Mouse (Mus musculus) hindbrain, embryonic 16.5 days (tissue): ENCODE data around the gene Cntn2. TPM values are rescaled to one million over a fixed set of nuclear protein-coding genes. Genes with fewer than 3 reads are reported as not detected.

Experiments
- ATAC-seq: fragments of 200-750 bp; cut with Nextera tagmentation; 2 replicates; pipeline ENCODE4 v1.8.0; 2017; ENCODE audit warnings: moderate TSS enrichment, moderate library complexity
- H3K27ac ChIP-seq: fragments of 300-500 bp; sonication (generic); 2 replicates; pipeline ENCODE4 v1.5.1; 2014; ENCODE audit warnings: low read depth, mild to moderate bottlenecking, control low read depth, low read length, moderate library complexity
- H3K27me3 ChIP-seq: fragments of 300-500 bp; sonication (generic); replicated peaks from 2 replicates; pipeline ENCODE4 v1.6.1; 2014; ENCODE audit warnings: low read length; ENCODE audit not compliant: control insufficient read depth, insufficient read depth
- H3K36me3 ChIP-seq: fragments of 300-500 bp; sonication (generic); 2 replicates; pipeline ENCODE4 v1.6.1; 2014; ENCODE audit warnings: mild to moderate bottlenecking, low read length, moderate library complexity, mixed read lengths; ENCODE audit not compliant: control insufficient read depth, insufficient read depth
- H3K4me1 ChIP-seq: fragments of 300-500 bp; sonication (generic); 2 replicates; pipeline ENCODE4 v1.6.1; 2014; ENCODE audit warnings: low read depth, low read length; ENCODE audit not compliant: control insufficient read depth, insufficient read depth
- H3K4me2 ChIP-seq: fragments of 300-500 bp; sonication (generic); 2 replicates; pipeline ENCODE4 v1.6.1; 2014; ENCODE audit warnings: mild to moderate bottlenecking, low read length, control low read depth, moderate library complexity
- H3K4me3 ChIP-seq: fragments of 300-500 bp; sonication (generic); 2 replicates; pipeline ENCODE4 v1.5.1; 2014; ENCODE audit warnings: mild to moderate bottlenecking, low read length, control low read depth, moderate library complexity
- H3K9ac ChIP-seq: fragments of 300-500 bp; sonication (generic); 2 replicates; pipeline ENCODE4 v1.6.1; 2014; ENCODE audit warnings: low read depth, mild to moderate bottlenecking, control low read depth, low read length, moderate library complexity
- H3K9me3 ChIP-seq: fragments of 300-500 bp; sonication (generic); 2 replicates; pipeline ENCODE4 v1.6.1; 2014; ENCODE audit warnings: mild to moderate bottlenecking, low read length, moderate library complexity; ENCODE audit not compliant: control insufficient read depth
- WGBS: fragments of 180-500 bp; shearing (Covaris S2); extraction: QIAGEN DNeasy Blood & Tissue Kit; methylation state at CpG from one replicate; pipeline ENCODE4 v1.1.7; 2014; 5-methylcytosine and 5-hydroxymethylcytosine counted together
- polyA plus RNA-seq: library from polyadenylated mRNA; unstranded; fragments of >200 nt; fragmentation: Nextera tagmentation; extraction: Ambion mirVana; gene quantifications from 2 replicates; pipeline ENCODE4 v1.2.1, GENCODE M21; 2015

The Cntn2 gene
- polyA plus RNA-seq, 1 experiment from 2014 or later: 24.3 TPM

GRCm38 (mm10) chr1:132523920-132524319, 19.1 kb downstream of the Cntn2 start:
- no peak for ATAC-seq
- H3K4me1 ChIP-seq: peaks cover 7% of the 10 kb centered on the region
- H3K27ac ChIP-seq: no peak overlapping the region
- no peaks in the 10 kb centered on the region for H3K27me3 ChIP-seq
- H3K4me3 ChIP-seq: no peak overlapping the region
- H3K36me3 ChIP-seq: peaks cover 19% of the 10 kb centered on the region
- no peak overlapping the region for H3K4me2 ChIP-seq
- no peak overlapping the region for H3K9ac ChIP-seq
- no peaks in the 10 kb centered on the region for H3K9me3 ChIP-seq
- WGBS: 32% methylated on average over 4 of the region's 4 CpGs

GRCm38 (mm10) chr1:132523048-132523447, 20.0 kb downstream of the Cntn2 start:
- Histone ChIP-seq H3K4me3 (no peak overlapping the region), H3K9me3 (no peaks in the 10 kb centered on the region), H3K4me2 (no peak overlapping the region), H3K4me1 (peaks cover 7% of the 10 kb centered on the region), H3K27ac (no peak overlapping the region), H3K27me3 (no peaks in the 10 kb centered on the region), H3K36me3 (peaks cover 19% of the 10 kb centered on the region), H3K9ac (no peak overlapping the region)
- no peak for ATAC-seq
- WGBS: 69% methylated on average over 8 of the region's 8 CpGs

DNA sequence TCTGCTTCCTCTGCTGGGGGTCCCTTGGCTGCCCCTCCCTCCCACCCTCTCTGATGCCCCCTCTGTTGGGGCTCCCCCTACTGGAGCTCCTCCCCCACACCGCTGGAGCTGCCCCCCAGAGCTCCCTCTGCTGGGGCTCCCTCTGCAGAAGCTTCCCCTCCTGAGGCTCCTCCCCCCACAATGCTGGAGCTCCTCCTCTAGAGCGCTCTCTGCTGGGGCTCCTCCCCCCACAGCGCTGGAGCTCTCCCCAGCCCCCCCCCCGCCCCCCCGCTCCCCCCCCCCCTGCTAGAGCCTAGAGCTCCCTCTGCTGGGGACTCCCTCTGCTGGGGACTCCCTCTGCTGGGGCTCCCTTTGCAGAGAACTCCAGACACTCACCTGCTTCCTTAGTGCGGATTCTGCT, 22.3 kb downstream of the Cntn2 start:
- 33% methylated on average over 2 of the region's 6 CpGs for WGBS
- no peak overlapping the region for H3K4me2 ChIP-seq
- H3K9me3 ChIP-seq: no peaks in the 10 kb centered on the region
- no peaks in the 10 kb centered on the region for H3K27me3 ChIP-seq
- no peak overlapping the region for H3K27ac ChIP-seq
- peaks cover 3% of the 10 kb centered on the region for H3K4me1 ChIP-seq
- peaks cover 19% of the 10 kb centered on the region for H3K36me3 ChIP-seq
- no peak for ATAC-seq
- no peak overlapping the region for H3K9ac ChIP-seq
- no peak overlapping the region for H3K4me3 ChIP-seq

DNA sequence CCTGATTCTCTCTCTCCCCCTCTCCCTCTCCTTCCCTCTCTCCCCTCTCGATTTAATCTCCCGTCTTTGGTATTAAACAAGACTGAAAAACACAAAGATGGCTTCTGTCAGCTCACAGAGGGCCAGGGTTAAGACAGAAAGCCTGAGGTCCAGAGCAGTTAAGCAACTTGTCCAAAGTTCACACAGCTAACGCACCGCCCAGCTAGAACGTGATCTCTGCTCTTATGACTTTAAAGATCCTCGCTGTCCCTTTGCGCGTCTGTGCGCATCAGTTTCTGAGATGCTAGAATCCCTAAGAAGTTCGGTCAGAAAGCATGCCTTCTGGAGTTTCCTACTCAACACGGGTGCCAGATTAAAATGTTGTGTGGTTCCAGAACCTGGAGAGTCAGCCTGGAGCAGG, 23.3 kb downstream of the Cntn2 start:
- WGBS: 92% methylated on average over 11 of the region's 11 CpGs
- peaks cover 26% of the 10 kb centered on the region for H3K36me3 ChIP-seq

DNA sequence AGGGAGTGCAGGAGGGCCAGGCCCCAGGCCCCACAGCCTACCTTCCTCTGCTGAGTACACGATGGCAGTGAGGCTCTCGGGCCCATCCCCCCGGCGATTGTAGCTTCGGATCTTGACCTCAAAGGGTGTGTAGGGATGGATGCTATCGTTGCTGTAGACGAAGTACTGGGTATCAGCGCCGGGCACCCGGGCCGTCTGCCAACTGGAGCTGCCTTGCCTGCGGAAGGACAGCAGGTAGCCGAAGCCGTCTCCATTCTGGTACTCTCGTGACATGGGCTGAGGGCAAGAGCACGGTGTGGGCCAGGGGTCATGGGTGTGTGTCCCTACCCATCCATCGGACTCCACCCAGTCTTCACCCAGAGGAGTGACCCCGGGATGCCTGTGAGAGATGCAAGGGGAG, 24.4 kb downstream of the Cntn2 start:
- Histone ChIP-seq H3K4me2 (no peak overlapping the region), H3K4me3 (no peak overlapping the region), H3K36me3 (peaks cover 26% of the 10 kb centered on the region), H3K27me3 (no peaks in the 10 kb centered on the region), H3K9ac (no peak overlapping the region), H3K9me3 (no peaks in the 10 kb centered on the region), H3K27ac (no peak overlapping the region), H3K4me1 (no peaks in the 10 kb centered on the region)
- no peak for ATAC-seq
- WGBS: 78% methylated on average over 18 of the region's 18 CpGs

More for the DNA sequence above, 23.3 kb downstream of the Cntn2 start:
- ATAC-seq: no peak
- no peak overlapping the region for H3K9ac ChIP-seq
- H3K27me3 ChIP-seq: no peaks in the 10 kb centered on the region
- H3K4me3 ChIP-seq: no peak overlapping the region
- no peaks in the 10 kb centered on the region for H3K4me1 ChIP-seq
- no peak overlapping the region for H3K4me2 ChIP-seq
- H3K27ac ChIP-seq: no peak overlapping the region
- no peaks in the 10 kb centered on the region for H3K9me3 ChIP-seq

DNA sequence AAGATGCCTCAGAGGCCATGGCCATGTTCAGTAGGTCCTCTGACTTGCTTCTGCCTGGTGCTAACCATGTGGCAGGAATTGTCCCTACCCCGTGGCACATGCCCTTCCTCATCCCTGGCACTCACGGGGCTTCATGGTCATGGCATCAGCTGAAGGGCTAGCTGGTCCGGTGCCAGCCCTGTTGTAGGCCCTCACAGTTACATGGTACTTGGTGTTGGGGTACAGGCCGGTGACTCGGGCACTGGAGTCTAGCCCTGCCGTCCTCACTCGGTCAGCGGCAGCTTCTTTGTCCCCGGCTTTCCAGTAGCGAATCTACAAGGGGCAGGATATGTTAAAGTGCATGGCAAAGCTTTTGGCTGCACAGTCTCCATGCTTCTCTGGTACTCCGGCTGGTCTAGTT, 26.3 kb downstream of the Cntn2 start:
- H3K9ac ChIP-seq: no peak overlapping the region
- 89% methylated on average over 11 of the region's 11 CpGs for WGBS
- no peaks in the 10 kb centered on the region for H3K9me3 ChIP-seq
- H3K4me3 ChIP-seq: no peak overlapping the region
- ATAC-seq: no peak
- H3K27ac ChIP-seq: no peak overlapping the region
- peaks cover 16% of the 10 kb centered on the region for H3K36me3 ChIP-seq
- H3K4me2 ChIP-seq: no peak overlapping the region
- H3K4me1 ChIP-seq: no peaks in the 10 kb centered on the region
- no peaks in the 10 kb centered on the region for H3K27me3 ChIP-seq

DNA sequence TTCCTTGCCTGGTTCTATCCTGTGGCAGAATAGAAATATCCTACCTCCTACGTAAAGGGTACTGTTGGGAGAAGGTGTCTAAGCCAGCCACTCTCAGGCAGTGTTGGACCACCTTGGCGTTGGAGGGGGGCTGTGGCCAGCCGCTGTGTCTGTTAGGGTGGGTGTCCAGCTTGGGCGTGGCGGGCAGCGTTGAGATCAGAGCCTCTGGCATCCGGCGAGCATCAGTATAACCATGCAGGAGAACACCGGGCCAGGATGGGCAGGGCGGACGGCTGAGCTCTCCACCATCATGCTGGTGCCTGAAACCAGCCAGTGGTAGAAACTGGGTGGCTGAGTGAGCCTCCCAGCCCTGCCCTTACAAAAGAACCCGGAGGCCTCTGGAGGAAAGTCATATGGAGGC, 27.7 kb downstream of the Cntn2 start:
- no peak for ATAC-seq
- Histone ChIP-seq H3K4me1 (0 out of 2 replicates have a peak, but pooled peaks cover 2% of the 10 kb centered on the region), H3K4me2 (no peak overlapping the region), H3K9me3 (no peaks in the 10 kb centered on the region), H3K27ac (no peak overlapping the region), H3K36me3 (peaks cover 9% of the 10 kb centered on the region), H3K9ac (no peak overlapping the region), H3K4me3 (no peak overlapping the region), H3K27me3 (no peaks in the 10 kb centered on the region)
- WGBS: 87% methylated on average over 12 of the region's 12 CpGs

GRCm38 (mm10) chr1:132512106-132512505, 30.9 kb downstream of the Cntn2 start:
- 76% methylated on average over 8 of the region's 8 CpGs for WGBS
- H3K4me1 ChIP-seq: 0 out of 2 replicates have a peak, but pooled peaks cover 2% of the 10 kb centered on the region
- no peak overlapping the region for H3K27ac ChIP-seq
- H3K4me3 ChIP-seq: no peak overlapping the region
- no peak overlapping the region for H3K9ac ChIP-seq
- H3K9me3 ChIP-seq: no peaks in the 10 kb centered on the region
- H3K4me2 ChIP-seq: no peak overlapping the region
- H3K36me3 ChIP-seq: peaks cover 13% of the 10 kb centered on the region
- no peaks in the 10 kb centered on the region for H3K27me3 ChIP-seq
- no peak for ATAC-seq

GRCm38 (mm10) chr1:132511521-132511920, 31.5 kb downstream of the Cntn2 start:
- Histone ChIP-seq H3K27ac (peak overlapping the region; percentile 57), H3K4me3 (no peak overlapping the region), H3K36me3 (peaks cover 10% of the 10 kb centered on the region), H3K27me3 (no peaks in the 10 kb centered on the region), H3K4me2 (no peak overlapping the region), H3K9ac (peak overlapping the region; percentile 13; the same call in 1 of the 2 replicates), H3K9me3 (no peaks in the 10 kb centered on the region), H3K4me1 (0 out of 2 replicates have a peak, but pooled peaks cover 2% of the 10 kb centered on the region)
- peak; percentile 46 for ATAC-seq
- WGBS: 40% methylated on average over 8 of the region's 8 CpGs

DNA sequence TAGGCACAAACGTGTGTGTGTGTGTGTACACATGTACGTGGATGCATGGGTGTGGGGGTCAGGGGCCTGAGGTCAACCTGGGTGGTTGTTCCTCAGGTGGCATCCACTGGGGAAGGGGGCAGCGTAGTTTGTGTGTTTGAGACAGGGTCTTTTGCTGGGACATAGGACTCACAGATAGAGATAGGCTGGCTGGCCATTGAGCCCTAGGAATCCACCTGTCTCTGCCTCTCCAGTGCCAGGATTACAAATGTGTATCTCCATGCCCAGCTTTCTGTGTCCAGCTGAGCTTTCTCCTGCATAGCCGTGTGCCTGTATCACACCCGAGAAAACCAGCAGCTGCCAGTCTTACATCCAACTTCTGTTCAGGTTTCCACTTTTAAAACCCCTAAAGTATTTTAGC, 33.3 kb downstream of the Cntn2 start:
- Histone ChIP-seq H3K9me3 (no peaks in the 10 kb centered on the region), H3K27ac (no peak overlapping the region), H3K36me3 (peaks cover 4% of the 10 kb centered on the region), H3K27me3 (no peaks in the 10 kb centered on the region), H3K9ac (no peak overlapping the region), H3K4me2 (no peak overlapping the region), H3K4me1 (0 out of 2 replicates have a peak, but pooled peaks cover 2% of the 10 kb centered on the region), H3K4me3 (no peak overlapping the region)
- WGBS: 77% methylated on average over 5 of the region's 5 CpGs
- ATAC-seq: no peak
